Mouse (Mus musculus) embryonic fibroblast, embryonic 13.5 days (primary cell): Measurements from ENCODE around the gene Zfx.

Source experiments
- CTCF ChIP-seq: IDR thresholded peaks from 2 replicates; pipeline ENCODE4 v1.5.1; 2011; ENCODE audit warnings: mild to moderate bottlenecking, control low read depth, low read length, moderate library complexity, borderline replicate concordance; ENCODE audit not compliant: insufficient read depth
- POLR2A ChIP-seq: IDR thresholded peaks from 2 replicates; pipeline ENCODE4 v1.6.1; 2011; ENCODE audit warnings: low read depth, mild to moderate bottlenecking, control low read depth, low read length, moderate library complexity

- TF ChIP-seq CTCF (no peak), POLR2A (no peak)
These were observed 62.8 kb downstream of the Zfx start for GRCm38 (mm10) chrX:94060751-94061150.
